Comparison of ENCODE assay signal across 7 mouse cellular contexts in genomic region chr2:85088716-85089646, GRCm38 (mm10). TPM values are rescaled to one million over a fixed set of nuclear protein-coding genes. Genes with fewer than 3 reads are reported as not detected.
DNase-seq lines count a peak whose midpoint lies in the region.

No protein-coding gene starts in this region.

- peak; percentile 35 for DNase-seq in ovary, postnatal 36 days (ENCODE audit: low spot score)
- no peak for DNase-seq in ovary, postnatal 10 days (ENCODE audit: low spot score)
- DNase-seq in heart, adult 8-10 months (ENCODE audit: low spot score): peak; percentile 35
- peak; percentile 59 to 65 for DNase-seq in kidney, postnatal 4 days
- DNase-seq in testis, postnatal 14 days (ENCODE audit: low spot score): peak; percentile 50
- no peak for DNase-seq in spleen, postnatal 36 days (ENCODE audit: low spot score in 2 of 2)
- DNase-seq in layer of hippocampus, adult 18-20 months (ENCODE audit: low spot score in 2 of 2): no peak

RNA-seq across cellular contexts. Expression of gene Tnks1bp1, which starts 41.2 kb away (rescaled TPM):
- total RNA-seq in heart, adult 8-10 months (2022): 10 to 100 TPM; 40.7 to 60.5 (median 54.9) TPM
- total RNA-seq in layer of hippocampus, adult 18-20 months (2021): 100 to 1,000 TPM; 175 to 194 TPM

RNA-seq across cellular contexts. Expression of gene Aplnr, which starts 47.0 kb away (rescaled TPM):
- 10 to 100 TPM; 10.3 to 26.7 (median 25.4) TPM for total RNA-seq in heart, adult 8-10 months (2022)
- under 1 TPM; 0.23 to 0.30 TPM for total RNA-seq in layer of hippocampus, adult 18-20 months (2021)

RNA-seq across cellular contexts. Expression of gene P2rx3, which starts 51.7 kb away (rescaled TPM):
- total RNA-seq in heart, adult 8-10 months (2022): under 1 TPM; 0.22 to 0.83 (median 0.62) TPM
- total RNA-seq in layer of hippocampus, adult 18-20 months (2021): 1 to 10 TPM; 1.6 to 2.1 TPM

RNA-seq across cellular contexts. Expression of gene Ssrp1, which starts 51.9 kb away (rescaled TPM):
- 10 to 100 TPM; 35.3 to 42.5 (median 38.4) TPM for total RNA-seq in heart, adult 8-10 months (2022)
- 100 to 1,000 TPM; 114 to 115 TPM for total RNA-seq in layer of hippocampus, adult 18-20 months (2021)

Comparison
In these comparisons a context has a peak if more than half of its experiments do, and no peak if none do; other contexts are left out.
1. DNase-seq: peak in ovary, postnatal 36 days (single experiment), heart, adult 8-10 months (single experiment), kidney, postnatal 4 days (2 of 2) and testis, postnatal 14 days (single experiment); none in ovary, postnatal 10 days (single experiment), spleen, postnatal 36 days (0 of 2) and layer of hippocampus, adult 18-20 months (0 of 2).
2. RNA of gene Aplnr, which starts 47.0 kb away (total RNA-seq): 10.3 to 26.7 TPM in heart, adult 8-10 months; 0.23 to 0.30 TPM in layer of hippocampus, adult 18-20 months; every median in the first group is over 4 times any median in the second.